Mouse (Mus musculus) liver, embryonic 14.5 days (tissue): ENCODE measurements around the gene Dhx58.

Source experiments
- CTCF ChIP-seq: IDR thresholded peaks from 2 replicates; pipeline ENCODE4 v1.5.1; 2016; ENCODE audit warnings: antibody characterized with exemption, low read depth, control low read depth
- EP300 ChIP-seq: IDR thresholded peaks from 2 replicates; pipeline ENCODE4 v1.6.1; 2016; ENCODE audit warnings: antibody characterized with exemption, low read depth

GRCm38 (mm10) chr11:100746546-100746945, 42.5 kb upstream of the Dhx58 start:
- no peak for TF ChIP-seq CTCF
- TF ChIP-seq EP300 = no peak
